Mouse (Mus musculus) spleen, postnatal 10 days (tissue): ENCODE results near the gene Ppp1r26.
A peak's percentile ranks its signal among the peaks of the same experiment; 100 is the strongest.
"Not testable (repeated sequence)": the region's sequence is repeated elsewhere in the genome, so short reads cannot be mapped to it uniquely, and the experiment has no call there.

Experiments used
- DNase-seq, 2 experiments: peaks; one replicate each; pipeline ENCODE4 v3.0.0; 2021 to 2022; ENCODE audit warnings: low spot score in 2 of 2

Gene Ppp1r26

DNA sequence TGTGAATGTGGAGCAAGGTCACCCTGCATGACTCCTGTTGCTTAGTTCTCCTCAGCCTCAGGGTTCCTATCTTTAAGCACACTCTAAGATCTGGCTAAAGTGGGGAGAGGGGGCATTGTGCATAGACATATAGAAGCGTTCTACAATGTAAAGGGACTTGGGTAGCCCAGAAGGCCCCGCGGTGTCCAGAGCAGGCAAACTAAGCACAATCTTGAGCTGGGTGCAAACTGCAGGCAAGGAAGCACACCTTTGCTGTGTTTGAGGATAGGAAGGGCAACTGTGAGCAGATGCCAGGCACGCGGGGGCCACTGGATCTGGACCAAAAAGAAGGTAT is 452 bp upstream of the Ppp1r26 start:
- no peak for DNase-seq

DNA sequence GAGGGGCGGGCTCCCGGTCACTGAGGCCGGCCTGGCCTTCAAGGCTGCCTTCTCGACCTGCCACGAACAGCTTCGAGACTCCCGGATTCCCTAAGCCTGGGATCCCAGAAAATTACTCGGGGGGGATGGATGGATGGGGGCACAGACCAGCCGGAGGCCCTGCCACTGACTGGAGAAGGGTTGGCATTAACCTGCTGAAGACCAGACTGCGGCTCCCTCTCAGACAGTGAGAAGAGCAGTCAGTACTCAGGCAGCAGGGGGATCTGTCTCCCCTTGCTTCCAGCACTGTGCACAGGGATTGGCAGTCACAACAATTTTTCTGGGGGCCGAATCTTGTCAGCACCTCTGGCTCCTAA is 693 bp downstream of the Ppp1r26 start:
- no peak for DNase-seq

DNA sequence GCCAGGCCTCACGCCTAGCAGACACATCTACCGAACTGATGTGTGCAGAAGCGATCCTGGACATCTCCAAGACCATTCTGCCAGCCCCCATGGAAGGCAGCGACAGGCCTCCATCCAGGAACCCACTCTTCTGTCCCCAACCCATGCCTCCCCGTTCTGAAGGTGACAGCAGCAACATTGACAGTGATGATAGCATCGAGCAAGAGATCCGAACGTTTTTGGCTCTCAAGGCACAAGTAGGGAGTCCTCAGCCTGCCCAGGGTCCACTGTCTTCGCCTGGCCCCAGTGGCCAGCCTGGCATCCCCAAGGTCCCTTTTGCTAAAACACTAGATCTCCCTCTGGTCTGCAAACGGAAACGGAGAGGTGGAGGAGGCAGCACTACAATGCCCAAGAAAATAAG is 5.1 kb downstream of the Ppp1r26 start:
- DNase-seq = no peak

DNA sequence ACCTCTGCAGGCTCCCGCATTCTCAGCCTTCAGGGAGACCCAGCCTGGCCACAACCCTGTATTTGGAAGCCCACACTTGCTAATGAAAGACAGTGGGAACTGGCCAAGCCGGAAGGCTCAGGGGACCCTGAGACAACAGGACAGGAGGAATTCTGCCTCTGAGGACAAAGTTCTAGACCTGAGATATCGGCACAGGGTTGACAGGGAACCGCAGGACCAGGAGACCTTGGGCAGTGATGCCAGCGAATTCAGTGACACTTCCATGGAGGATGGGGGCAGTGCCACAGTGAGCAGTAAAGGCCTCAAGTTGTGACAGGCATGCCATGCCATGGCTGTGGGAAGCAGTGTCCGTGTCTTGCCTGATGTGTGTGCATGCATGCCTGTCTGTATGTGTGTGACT is 6.9 kb downstream of the Ppp1r26 start:
- no peak for DNase-seq

DNA sequence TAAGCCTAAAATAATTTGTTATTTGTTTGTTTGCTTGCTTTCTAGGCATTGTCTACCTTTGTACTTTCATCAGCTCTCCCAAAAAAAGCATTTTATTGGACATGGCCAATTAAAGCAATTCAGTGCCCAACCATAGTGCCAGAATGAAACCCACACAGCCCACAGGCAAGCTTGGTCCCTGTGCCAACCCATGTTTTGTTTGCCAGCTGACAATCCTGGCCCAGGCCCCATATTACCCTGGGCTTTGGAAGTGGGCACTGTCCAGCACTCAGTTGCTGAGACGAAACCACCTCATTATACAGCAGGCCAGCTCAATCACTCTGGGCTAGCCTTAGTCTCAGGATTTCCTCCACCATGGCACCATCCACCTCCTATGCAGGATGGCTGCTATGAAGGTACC is 10.0 kb downstream of the Ppp1r26 start:
- DNase-seq = no peak

DNA sequence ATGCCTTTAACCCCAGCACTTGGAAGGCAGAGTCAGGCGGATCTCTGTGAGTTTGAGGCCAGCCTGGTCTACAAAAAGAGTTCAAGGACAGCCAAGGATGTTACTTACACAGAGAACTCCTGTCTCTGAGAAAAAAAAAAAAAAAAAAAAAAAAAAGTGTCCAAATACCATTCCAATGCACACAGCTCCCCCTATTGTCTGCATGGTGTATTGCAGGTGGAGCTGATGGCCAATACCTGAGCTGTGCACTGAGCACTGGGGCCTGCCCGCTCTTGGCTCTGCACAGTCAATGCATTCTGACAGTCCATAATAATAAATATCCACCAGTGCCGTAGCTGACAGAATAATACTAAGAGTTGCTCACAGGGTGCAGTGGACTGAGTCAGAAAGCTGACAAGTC is 17.3 kb downstream of the Ppp1r26 start:
- DNase-seq = peak; percentile 52 to 74

DNA sequence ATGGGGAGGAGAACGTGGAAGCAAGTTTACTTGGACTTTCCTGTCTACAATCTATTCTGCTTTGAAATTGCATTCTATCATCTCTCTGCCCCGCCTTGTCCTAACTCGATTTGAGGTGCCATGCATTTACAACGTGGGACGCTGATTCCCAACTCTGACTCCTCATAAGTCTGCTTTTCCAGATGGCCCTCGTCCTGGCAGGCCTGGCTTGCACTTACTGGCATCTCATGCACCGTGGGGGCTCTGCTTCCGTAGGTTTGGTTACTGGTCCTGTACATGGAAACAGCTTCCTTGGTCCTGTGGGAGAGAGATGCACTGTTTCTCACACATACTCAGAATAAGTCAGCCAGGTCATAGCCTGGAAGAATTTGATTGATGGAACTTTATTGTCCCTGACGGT is 18.3 kb downstream of the Ppp1r26 start:
- no peak for DNase-seq

DNA sequence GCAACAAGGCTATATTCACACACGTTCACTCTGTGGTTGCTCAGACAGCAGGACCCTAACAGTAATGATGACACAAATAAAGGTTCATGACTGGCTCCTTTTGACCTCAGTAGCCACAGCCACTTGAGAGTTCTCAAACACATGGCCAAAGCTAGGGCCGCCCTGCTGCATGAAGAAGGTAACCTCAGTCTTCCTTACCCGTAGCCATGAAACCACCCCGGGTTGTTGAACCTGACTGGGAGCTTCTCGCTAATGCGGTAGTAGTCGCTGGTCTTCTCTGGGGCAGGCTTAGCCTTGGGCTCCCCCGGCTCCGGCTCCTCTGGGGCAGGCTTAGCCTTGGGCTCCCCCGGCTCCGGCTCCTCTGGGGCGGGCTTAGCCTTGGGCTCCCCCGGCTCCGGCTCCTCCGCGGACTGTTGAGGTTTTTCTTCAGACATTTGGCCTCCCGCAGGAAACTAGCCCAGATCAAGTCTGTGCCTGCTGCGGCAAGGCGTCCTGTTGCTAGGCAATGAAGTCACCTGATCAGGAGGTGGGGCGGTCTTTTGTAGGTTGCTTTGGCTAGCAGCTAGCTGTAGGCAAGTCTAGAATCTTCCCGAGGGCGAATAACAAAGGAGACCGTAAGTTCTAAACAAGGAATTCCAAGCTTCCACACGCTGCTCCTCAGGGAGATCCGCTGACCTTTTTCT is 19.4 kb downstream of the Ppp1r26 start, which contains the start of gene 1700007K13Rik:
Gene 1700007K13Rik (minus strand): TSS at position 497 of the 683 bp plus-strand sequence.
- peak in 1 of 2 experiments; percentile 52 for DNase-seq

DNA sequence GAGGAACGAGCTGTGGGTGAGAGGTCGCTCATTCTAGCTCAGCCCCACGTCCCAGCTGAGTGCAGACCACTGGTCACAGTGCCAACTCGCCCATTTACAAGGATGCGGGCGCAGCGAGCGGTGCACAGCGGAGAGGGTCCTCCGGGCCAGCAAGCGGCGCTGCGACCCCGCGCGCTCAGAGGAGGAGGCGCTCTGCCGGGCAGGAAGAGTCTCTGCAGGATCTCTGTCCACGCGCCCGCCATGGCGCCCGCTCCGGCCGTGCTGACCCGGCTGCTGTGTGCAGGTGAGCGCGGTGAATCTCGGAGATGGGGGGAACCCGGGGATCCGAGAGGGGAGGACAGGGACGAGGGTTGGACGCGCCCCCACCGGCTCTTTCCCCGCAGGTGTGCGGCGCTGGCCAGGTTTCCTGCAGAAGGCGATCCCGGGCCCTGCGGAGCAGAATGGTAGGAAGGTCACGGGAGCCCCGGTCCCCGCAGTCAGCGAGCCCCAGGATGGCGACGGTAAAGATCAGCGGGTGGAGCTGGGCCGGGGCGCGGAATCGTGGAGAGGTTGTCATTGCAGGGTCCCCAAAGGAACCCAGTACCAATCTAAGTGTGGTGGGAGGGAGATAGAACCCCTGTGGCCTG is 21.4 kb downstream of the Ppp1r26 start, which contains the start of gene Mrps2:
Gene Mrps2 (plus strand): TSS at position 207 of the 626 bp plus-strand sequence.
- DNase-seq = peak; percentile 60 to 84

DNA sequence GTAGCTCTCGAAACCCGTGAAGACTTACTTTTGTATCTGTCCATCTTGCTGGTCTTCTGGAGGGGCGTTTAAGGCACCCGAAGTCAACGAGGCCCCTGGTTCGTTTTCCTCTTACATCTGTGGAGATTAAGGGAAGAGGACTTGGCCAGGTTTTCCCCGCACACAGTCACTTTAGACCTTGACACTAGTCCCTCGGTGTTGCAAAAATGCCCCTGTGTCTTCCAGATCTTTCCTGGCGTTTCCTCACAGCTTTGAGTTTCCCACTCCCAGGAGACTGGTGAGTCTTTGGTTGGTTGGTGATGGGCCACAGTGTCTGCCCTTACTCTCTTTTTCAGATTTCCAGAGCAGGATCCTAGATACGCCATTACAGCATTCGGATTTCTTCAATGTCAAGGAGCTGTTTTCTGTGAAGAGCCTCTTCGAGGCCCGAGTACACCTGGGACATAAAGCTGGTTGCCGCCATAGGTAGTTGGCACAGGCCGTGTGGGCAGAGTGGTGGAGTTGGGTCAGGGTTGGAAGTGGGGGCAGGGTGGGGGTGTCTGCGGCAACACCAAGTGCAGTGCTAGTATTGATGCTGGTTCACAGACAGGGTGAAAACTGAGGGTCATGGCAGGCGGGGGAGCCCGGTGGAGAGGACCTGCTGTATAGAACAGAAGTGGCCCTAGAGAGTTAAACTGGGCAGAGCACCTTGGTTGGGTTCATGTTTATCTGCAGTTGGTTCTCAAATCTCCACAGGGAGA is 22.1 kb downstream of the Ppp1r26 start:
- no peak for DNase-seq

DNA sequence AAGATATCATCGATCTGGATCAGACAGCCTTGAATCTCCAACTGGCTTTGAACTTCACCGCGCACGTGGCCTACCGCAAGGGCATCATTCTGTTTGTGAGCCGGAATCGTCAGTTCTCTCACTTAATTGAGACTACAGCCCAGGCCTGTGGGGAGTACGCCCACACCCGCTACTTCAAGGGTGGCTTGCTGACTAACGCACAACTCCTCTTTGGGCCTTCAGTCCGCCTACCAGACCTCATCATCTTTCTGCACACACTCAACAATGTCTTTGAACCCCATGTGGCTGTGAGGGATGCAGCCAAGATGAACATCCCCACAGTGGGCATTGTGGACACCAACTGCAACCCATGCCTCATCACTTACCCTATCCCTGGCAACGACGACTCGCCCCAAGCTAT is 22.9 kb downstream of the Ppp1r26 start:
- DNase-seq = no peak

DNA sequence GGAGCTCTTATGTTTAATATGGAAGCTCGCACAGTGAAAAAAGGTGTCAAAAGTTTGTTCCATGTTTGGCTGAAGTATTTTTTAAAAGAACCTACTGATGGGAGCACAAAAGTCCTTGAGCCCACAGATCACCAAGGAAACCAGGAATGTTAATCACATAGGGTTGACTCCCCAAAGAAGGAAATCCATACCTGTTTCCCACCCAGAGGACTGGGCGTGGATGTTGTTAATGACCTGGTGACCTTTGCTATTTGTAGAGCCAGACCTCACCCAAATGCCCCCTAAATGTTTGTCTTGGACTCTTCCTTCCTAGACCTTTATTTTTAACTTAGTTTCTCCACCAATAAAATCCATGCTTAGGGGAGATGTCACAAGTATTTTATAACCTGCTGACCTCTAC is 24.0 kb downstream of the Ppp1r26 start:
- DNase-seq = no peak

DNA sequence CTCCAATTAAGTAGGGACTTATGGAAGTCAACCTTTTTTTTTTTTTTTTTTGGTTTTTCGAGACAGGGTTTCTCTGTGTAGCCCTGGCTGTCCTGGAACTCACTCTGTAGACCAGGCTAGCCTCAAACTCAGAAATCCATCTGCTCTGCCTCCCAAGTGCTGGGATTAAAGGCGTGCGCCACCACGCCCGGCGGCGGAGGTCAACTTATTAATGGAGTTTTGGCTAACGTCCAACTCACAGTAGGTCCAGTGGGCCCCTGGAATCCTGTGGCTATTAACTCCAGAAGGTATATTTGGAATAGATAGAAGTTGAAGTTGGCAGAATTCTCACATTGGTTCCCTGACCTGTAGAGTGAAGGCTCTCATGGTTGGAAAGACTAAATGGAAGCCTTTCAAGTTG is 25.4 kb downstream of the Ppp1r26 start:
- not testable (repeated sequence) for DNase-seq

DNA sequence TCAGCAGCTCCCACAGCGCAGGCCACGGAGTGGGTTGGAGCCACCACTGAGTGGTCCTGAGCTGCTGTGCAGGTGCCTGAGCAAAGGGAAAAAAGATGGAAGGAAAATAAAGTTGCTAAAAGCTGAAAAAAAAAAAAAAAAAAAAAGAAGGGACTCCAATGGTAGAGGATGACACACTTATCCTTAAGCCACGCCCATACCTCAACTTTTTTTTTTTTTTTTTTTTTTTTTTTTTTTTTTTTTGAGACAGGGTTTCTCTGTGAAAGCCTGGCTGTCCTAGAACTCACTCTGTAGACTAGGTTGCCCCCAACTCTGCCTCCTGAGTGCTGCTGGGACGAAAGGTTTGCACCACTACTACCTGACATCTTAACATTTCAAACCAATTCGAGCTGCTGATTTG is 31.4 kb downstream of the Ppp1r26 start:
- DNase-seq = not testable (repeated sequence)

DNA sequence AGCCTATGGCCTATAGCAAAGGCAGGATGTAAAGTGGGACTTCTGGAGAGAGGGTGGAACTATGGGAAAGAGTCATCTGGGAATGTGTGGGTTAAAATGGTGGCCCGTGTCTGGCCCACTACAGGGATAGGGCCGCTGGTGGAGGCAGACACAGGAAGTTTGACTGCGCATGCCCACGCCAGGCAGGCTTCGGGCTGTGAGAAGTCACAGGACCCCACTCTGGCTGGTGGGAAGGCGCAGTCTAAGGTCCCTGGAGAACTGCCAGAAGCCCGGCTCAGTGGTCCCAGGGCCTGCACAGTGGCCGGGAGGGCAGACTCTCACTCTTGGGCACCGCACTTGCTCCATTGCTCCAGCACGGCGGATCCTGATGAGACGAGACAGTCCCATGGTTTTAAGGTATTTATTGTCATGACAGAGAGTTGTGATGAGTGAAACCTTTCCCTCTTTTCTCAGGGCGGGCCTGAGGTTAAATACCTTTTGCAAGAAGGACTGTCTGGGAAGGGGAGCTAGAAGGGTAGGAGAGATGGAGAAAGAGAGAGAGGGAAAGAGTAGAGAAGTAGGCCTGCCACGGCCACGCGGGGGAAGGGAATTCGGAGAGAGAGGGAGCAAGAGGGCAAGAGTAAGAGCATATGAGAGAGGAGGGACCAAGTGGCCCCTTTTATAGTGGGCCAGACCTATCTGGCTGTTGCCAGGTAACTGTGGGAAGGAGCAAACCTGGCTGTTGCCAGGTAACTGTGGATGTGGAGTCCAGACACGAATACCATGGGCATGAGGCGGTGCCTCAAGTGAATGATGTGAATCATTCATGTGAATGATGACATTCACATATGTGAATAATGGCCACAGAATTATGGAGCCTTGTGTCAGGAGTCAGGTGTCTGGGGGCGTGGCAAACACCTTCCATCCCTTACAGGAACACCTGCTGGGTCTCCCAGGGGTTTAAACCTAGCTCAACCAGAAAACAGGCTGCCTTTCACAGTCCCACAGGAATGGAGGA is 32.9 kb downstream of the Ppp1r26 start:
- DNase-seq = no peak

DNA sequence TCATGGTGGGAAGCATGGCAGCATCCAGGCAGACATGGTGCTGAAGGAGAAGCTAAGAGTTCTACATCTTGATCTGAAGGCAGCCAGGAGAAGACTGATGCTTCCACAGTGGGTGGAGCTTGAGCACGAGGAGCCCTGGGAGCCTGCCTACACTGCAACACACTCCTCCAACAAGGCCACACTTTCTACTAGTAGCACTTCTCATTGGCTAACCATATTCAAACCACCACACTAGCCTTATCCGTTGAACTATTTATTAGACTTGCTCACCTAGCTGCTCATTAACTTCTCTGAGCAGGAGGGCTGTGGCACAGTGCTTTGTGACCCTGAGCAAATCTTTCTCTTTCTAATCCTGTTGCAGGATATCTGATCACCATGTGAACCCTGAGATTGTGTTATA is 37.3 kb downstream of the Ppp1r26 start:
- no peak for DNase-seq

DNA sequence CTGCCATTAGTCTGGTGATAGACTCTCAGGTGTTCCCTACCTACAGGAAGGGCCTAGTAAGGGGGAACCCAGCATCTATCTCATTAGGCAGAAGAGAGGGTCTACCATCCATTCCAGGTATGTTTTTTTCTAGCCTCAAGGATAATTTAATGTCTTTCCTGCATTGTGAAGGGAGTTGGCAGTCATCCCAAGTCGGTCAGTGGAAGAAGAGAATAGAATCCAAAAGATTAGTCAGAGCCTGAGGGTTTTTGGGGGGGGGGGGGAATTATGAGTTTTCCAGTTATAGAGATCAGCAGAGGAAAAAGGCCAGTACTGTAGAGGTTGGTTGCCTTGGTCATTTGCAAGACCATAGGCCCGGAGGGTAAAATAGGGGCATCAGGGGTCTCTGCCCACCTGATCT is 47.9 kb downstream of the Ppp1r26 start:
- DNase-seq = no peak

DNA sequence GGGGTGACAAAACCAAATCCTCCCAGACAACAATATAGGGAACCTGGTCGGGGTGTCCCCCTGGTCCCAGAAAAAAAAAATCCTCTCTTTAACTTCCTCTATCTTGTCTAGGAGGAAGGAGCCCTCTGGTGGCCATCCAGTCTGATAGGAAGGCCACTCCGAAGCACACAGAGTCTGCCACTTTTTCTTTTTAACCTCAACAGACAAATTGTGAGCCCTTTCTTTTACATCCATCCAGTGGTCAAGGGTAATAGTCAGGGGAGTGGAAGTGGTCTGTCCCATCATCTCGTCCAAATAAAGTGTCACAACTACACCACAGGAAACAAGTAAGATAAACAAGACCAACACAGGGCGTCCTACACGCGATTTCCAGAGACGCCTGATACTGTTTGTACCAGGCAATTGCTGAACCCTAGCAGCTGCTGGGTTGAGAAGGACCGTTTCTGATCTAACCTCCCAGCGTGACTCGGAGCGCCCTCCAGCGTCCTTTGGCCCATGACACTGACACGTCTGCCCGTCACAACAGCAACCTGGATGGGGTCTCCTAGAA is 48.7 kb downstream of the Ppp1r26 start:
- DNase-seq = peak in 1 of 2 experiments; percentile 48

DNA sequence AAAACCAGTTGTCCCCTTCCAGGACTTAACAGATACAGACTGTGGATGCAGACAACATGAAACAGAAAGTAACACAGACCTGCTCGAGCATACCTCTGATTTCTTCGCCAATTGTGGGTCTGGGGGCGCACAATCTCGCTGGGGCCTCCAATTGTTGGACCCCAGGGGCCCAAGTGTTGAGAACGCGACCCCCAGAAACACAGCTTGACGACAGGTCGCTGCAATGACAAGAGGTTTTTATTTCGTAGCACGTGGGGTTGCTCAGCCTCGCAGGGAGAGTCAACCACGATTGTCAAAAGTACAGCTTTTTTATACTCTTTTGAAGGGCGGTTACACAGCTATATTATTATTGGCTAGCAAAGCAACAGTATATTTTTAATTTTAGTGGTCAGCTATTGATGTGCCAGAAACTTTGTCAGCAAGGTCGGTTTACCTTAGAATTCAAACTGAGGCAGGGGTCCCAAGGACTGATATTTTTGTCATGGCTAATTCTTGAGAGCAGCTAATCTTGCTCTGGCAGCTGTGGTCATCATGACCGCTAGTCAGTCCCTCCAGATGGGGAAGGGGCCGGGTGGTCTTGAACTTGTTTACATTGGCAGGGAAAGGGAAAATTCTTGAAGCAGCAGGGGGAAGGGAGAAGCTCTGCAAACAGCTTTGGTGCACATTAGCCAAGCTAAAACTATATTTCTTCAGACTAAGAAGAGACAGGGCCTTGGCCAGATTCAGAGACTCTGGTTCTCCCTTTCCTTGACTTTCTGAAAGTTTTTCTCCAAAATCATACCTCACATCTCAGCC is 49.4 kb downstream of the Ppp1r26 start:
- DNase-seq = no peak

DNA sequence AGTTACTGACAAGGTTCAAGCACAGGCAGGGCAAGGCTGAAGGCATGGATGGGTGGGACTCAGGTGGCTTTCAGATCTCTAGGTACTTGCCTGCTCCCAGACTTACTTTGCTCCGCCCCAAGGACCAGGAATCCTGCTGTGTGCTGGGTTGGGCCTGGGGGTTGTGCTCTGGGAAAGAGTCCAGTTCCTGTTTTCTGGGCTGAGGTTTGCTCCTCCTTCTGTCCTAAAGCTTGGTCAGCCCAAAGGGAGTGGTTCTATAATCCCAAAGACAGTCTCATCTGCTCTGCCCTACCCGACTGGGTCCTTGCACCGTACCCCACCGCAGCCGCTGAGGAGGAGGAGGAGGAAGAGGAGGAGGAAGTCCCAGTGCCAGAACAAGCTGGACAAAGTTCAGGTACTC is 50.1 kb downstream of the Ppp1r26 start, which contains the start of gene Gbgt1:
Gene Gbgt1 (plus strand): TSS at position 221 of the 400 bp plus-strand sequence.
- no peak for DNase-seq

DNA sequence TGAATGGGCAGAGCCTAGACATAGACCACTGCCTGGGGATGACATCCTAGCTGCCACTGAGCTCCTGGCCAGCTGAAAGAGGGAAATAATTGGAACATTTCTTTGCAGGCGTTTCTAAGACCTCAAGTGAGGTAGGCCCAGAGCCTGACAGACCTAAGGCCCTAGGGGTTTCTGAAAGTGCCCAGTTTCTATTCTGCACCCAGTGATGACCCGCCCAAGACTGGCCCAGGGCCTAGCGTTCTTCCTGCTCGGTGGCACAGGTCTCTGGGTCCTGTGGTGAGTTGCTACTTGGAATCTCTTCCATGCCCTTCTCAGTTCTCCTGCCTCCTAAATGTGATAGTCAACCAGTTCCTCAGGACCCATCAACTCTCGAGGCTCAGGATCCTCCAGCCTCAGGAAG is 51.0 kb downstream of the Ppp1r26 start:
- DNase-seq = no peak
